Mouse (Mus musculus) left cerebral cortex, adult 18-20 months (tissue): ENCODE results near the gene Canx. TPM values are rescaled to one million over a fixed set of nuclear protein-coding genes. Genes with fewer than 3 reads are reported as not detected.
"Not testable (repeated sequence)": the region's sequence is repeated elsewhere in the genome, so short reads cannot be mapped to it uniquely, and the experiment has no call there.

Experiments
- DNase-seq, 2 experiments: peaks; one replicate each; pipeline ENCODE4 v3.0.0; 2021 to 2022; ENCODE audit warnings: low spot score in 2 of 2, mixed read lengths in 1 of 2
- total RNA-seq, 2 experiments: library from RNA; stranded (reverse); gene quantifications; 2 replicates each; pipeline ENCODE4 v1.2.3; 2021

Gene Canx
- total RNA-seq, 2 experiments from 2014 or later = 398 to 431 TPM

DNA sequence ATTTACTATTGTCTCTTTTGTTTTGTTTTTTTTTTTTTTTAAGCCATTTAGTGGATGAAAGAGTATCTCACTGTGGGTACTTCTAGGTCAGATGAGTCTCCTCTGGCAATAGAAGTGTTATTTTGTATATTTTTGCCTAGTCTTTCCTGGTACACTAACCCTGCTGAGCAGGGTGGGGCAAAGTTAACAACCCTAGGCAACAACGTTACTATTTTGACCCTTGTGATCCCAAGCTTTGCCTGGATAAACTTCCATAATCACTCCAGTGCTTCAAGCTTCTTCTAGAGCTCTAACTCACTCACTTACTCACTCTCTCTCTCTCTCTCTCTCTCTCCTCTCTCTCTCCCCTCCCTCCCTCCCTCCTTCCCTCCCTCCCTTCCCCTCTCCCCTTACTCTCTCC, 10.7 kb upstream of the Canx start:
- no peak for DNase-seq

- DNase-seq = no peak
These were observed 7.7 kb upstream of the Canx start for GRCm38 (mm10) chr11:50333181-50333580.

DNA sequence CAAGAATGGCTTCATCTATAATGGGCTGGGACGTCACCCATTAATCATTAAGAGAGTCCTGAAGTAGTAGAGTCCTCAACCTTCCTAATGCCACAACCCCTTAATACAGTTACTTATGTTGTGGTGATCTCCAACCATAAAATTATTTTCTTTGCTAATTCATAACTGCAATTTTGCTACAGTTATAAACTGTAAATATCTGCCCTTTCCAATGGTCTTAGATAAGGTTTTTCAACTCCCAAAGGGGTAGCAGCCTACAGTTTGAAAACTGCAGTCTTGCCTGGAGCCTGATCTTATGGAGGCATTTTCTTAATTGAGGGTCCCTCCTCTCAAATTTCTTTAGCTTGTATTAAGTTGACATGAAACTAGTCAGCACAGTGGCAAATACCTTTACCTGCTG, 3.9 kb upstream of the Canx start:
- no peak for DNase-seq

GRCm38 (mm10) chr11:50328075-50328625, 2.7 kb upstream of the Canx start:
- DNase-seq = no peak

- DNase-seq = no peak
These were observed 961 bp upstream of the Canx start for GRCm38 (mm10) chr11:50326302-50326966.

DNA sequence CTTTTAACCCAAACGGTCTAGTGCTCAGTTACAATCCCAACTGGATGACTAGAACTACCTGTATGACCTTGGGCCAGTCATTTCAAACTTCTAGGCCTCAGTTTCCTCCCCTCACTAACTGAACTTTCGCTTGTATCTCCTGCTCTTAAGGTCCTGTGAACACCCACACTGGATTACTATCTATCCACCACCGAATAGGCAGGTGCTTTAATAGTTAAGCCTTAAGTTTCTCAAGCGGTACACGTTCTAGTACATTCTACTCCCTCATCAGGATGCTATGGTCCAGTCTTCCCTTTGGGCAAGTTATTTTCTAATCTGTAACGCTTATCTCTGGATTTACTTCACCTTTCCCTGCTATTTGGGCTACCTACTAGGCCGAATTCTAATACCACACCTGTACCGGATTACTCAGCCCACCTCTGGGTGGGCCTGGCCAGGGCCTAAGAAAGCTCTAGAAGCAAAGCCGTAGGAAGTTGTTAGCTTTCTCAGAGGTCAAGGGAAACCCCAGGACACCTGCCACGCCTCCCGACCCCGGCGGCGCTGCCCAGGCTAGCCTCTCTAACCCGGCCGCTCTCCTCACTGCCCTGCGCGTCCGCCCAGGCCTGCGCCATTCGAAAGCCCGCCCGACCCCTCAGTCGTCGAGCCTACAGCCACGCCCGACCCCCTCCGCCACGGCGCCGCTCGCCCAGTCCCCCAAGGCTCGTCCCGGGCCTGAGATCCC, 562 bp downstream of the Canx start:
- no peak for DNase-seq

DNA sequence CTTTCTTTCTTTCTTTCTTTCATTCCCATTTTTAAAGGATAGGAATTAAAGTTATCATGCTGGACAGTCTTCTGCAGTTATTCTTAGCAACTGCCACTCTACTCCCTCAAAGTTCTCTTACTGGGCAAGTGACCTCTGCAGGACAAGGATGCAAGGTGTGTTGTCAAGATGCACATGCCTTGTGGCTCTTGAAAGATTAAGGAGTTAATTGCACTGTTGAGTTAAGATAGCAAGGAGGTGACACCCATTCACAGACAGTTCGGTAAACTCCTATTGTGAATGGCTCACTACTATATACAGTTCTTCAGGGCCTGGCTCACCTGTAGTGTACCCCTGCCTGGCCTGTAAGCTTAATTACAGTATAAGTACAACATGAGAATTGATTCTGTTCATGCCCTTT, 1.6 kb downstream of the Canx start:
- DNase-seq = no peak

DNA sequence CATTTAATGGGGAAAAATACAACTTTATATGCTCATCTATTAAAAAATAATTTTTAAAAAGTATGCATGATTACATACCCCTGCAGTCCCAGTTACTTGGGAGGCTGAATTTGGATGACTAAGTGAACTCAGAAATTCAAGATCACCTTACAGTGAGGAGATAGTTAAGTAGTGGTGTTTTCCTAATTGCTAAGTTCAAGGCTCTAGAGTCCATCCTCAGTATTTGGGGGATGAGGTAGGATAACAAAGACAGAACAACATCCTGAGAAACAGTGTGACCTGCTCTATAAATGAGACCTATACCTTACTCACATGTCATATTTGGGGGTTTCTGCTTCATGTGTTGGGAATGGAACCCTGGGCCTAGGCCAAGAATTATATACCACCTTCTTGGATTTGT, 3.1 kb downstream of the Canx start:
- DNase-seq = no peak

DNA sequence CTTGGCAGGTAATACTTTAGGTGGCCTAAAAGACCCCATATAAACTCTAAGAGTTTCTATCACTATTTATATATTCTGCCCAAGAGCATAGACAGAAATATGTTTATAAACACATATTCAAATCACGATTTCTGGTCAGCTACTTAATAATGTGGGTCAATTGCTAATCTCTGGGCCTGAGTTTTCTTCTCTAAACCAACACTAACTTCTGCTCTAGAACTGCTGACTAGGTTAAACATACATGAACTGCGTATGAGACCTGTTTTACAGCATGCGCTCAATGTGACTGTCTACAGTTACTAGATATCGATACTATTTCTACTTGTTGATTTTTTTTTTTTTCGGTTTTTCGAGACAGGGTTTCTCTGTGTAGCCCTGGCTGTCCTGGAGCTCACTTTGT, 4.2 kb downstream of the Canx start:
- DNase-seq = no peak

DNA sequence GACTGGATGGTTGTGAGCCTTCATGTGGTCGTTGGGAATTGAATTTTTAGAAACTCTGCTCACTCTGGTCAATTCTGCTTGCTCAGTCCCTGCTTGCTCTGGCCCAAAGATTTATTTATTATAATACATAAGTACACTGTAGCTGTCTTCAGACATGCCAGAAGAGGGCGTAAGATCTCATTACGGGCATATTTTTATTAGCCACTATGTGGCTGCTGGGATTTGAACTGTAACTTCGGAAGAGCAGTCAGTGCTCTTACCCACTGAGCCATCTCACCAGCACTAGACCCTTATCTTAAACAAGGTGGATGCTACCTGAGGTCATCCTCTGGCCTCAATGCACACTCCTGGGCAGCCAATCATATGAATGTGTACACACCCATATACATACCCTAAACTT, 6.1 kb downstream of the Canx start:
- not testable (repeated sequence) for DNase-seq

DNA sequence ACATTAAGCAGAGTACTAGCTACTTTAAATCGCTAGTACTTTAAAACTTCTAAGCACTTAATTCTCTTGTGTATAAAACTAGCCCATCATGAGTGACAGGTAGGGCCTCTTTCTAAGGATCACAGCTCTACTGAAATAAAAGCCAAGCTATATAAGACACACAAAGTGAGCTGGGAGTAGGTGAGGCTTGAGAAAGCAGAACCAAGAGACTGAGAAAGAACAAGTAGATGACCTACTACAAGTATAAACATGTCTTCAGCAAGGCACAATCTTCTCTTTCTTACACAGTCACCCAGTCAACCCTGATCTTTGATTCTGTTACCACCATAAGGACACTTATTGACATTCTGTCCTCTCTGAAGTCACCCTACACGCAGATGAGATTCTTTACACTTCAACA, 12.7 kb downstream of the Canx start:
- no peak for DNase-seq

GRCm38 (mm10) chr11:50303406-50303805, 22.1 kb downstream of the Canx start:
- DNase-seq = no peak

DNA sequence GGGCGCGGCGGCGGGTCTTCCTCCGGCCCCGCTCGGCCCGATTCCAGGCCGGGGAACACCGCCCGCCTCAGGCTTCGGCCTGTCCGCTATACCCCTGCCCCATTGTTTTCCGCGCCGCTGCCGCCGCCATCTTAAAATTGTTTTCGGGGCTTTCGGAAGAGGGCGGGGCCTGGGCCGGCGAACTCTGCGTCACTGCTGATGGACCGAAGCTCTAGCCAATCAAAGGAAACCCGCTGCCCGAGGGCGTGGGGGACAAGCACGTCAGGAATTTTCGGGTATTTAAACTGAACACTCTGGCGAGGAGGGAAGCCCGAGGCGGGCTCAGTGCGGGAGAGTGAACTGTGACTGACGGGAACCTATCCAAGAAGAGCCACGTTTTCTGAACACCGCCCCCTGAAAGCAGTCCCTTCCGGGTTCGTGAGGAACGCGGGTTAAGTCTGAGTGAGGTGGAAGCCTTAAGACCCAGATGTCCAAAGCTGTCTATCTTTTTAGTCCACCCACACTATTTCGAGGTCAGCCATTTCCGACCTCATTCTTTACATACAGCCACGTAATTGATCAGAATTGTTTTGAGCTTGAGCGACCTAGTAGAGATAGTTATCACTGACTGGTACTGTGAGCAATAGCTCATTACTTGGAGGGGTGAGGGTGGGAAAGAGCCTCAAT, 33.1 kb downstream of the Canx start, which contains the start of gene Maml1:
Maml1 (minus strand) TSS at position 122 of the 666 bp plus-strand sequence.
- DNase-seq = peak; percentile 96 to 98

GRCm38 (mm10) chr11:50291321-50292165, 33.9 kb downstream of the Canx start:
- peak; percentile 32 to 48 for DNase-seq

GRCm38 (mm10) chr11:50290486-50291225, 34.8 kb downstream of the Canx start:
- DNase-seq = no peak

DNA sequence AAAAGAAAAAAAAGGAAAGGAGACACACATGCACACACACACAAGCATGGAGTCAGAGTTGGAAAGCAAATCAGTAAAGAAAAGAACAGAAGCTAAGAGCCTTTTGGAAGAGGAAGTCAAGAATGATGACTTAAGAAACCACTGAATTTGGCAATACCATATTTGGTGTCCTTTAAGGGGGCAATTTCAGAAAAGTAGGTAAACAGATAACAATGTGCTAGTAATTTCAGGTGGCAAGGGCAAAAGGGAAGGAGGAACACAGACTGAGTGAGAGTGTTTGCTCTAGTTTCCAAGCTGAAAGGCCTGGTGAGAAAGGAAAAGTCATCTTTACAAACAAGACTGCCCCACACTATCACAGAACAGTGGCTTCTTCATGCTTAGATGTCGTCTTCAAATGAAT, 39.0 kb downstream of the Canx start:
- DNase-seq = no peak

- DNase-seq = no peak
These were observed 39.8 kb downstream of the Canx start for GRCm38 (mm10) chr11:50285696-50286095.

DNA sequence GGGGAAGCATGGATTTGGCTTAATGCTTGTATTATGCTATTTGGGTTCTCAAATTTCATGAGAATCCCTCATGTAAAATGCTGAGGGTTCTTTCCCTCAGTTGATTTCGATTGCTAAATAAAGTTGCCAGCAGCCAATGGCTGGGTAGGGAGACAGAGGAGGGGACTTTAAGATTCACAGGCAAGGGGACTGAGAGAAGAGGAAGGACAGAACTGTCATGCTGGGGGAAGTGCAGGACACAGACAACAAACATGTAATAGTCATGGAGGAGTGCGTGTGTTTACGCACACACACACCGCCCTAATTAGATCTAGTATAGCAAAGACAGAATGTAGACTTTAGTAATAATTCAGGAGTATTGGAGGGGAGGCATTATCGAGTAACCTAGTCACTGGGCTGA, 40.2 kb downstream of the Canx start:
- no peak for DNase-seq

DNA sequence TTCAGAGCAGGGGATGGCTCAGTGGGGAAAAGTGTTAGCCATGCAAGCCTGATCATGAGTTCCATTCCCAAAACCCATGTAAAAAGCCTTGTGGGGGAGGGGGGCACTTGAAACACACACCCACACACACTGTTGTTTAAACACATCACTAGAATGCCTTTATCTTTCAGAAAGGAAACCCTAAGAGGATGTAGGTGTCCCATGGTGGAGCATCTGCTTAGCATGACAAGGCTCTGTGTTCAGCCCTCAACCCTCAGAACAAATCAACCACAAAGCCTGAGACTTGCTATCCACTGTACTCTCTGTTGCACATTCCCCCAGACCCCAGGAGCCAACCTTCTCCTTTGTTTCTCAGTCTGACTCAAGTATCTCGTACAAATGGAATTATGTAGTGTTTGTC, 45.4 kb downstream of the Canx start:
- no peak for DNase-seq

DNA sequence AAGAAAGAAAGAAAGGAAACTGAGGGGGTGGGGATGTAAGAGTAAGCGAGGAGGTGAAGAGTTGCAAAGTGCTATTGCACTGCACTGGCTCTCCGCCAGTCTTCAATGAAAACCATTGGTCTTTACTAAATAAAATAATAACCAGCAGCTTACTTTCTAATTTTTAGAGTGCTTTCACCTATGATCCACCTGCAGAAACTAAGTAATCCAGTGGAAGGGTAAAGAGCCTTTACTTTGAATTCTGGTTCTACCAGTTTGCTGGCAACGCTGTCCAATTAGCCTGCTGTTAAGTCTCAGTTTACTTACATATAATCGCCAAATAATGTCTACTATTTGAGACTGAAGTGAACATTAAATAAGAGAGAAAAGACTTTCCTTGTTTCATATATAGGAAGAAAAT, 46.5 kb downstream of the Canx start:
- DNase-seq = no peak
